Mouse (Mus musculus) c-Kit-negative CD71-positive TER-119-positive erythroid progenitor cells, embryonic 14.5 days (primary cell): ENCODE data around the gene Rbpj.

Experiments
- DNase-seq: peaks from one replicate; pipeline ENCODE4 v3.0.0-alpha.2; 2013; ENCODE audit warnings: low read depth, low spot score

The Rbpj gene

DNA sequence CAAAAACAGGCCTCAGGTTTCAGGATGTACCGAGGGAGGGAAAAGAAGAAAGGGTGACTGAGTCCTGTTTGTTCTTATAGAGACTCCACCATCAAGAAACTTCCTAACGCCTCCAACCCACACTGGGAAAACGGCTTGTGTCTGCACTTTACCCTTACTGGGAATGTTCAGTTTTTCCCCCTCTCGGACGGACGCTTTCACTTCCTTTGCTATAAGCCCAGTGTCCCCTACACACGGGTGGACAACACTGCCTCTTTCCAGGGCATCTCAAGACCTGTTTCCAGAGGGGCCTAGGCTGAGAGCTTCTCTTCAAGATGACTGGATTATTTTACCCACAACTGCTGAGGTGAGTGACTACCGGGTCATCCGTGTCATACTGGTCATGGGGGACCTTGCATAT is at the start of gene Rbpj:
Gene Rbpj (plus strand): TSS at position 270 of the 400 bp plus-strand sequence.
- no peak for DNase-seq

DNA sequence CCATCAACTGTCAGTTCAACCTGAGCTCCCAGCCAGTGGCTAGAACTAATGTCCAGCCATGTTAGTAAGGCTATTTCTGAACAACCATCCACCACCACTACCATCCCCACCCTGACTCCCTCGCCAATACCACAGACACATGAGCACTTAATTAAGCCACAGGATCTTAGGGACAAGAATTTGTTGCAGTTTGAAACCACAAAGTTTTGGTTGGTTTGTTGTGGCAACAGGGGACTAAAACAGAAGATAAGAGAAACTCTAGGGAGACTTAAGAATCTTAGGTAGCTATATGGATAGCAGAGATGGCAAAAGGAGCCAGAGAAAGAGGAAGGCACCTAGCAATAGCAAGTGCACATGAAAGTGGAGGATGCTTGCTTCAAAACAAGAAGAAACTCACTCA is 45.2 kb upstream of the Rbpj start:
- no peak for DNase-seq

DNA sequence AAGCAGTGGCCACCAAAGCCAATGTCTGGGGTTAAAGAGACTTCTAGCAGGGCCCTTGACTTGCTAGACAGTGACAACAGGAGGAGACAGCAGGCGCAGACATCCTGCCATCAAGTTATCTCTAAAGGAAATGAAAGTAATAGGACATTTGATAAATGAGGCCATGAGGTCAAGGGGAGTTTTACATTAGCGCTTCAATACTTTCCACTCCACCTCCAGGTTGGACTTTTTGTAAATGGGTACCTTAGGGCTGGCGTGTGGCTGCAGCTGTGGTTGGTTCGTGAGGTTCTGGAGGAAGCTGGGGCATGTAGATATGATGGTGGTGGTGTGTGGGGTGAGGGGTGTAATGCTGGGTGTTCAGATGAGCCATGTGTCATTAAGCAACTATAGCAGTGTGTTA is 44.7 kb upstream of the Rbpj start:
- no peak for DNase-seq

DNA sequence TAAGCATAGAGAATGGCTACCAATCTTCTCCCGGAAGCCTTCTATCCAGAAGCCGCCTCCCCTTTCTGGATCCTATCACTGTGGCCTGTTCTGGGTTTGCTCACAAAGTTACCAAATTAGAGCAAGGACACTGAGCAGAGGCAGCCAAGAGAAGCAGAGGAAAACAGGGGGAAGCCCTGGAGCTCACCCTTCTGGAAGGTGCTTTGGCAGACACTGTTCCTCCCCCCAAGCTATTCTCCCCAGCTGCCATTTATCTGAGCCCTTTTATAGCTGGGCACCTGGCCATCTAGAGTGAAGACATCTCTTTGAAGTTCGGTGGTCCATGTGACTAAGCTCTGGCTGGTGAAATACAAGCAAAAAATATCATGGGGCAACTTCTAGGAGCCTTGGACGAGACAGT is 38.5 kb upstream of the Rbpj start:
- DNase-seq = no peak

DNA sequence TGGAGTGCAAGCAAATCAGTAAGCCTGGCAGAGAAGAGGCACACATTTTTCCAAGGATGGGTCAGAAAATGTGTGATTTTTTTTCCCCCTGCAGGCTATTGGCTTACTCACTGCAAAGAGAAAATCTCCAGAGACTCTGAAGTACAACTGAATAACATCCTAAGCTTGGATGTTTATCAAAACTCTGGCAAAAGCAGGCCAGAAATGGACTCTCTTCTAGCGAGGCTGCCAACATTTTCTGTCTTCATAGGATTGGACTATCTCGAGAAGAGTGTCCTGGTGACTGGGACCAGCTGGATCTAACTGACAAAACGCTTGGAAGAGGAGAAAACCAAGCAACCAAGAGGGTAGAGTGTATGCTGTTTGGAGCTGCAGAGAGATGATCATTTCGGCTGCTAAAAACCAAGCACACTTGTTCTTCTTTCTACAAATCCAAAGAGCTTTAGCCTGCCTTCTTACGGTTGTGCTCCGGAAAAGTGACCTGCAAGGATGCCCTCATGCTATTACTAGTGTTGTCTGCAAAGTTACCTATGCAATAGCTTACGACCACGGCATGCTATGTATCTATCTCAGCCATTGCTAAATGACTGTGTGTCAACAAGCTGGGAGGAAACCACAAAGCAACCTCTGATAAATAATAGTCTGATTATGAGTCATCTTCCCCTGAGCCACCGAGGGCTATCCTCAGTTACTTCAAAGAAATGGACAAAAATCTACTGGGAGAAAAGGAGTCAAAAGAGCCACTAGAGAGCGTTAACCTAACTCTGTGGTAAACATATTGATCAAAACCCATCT is 36.1 kb upstream of the Rbpj start:
- DNase-seq = no peak

DNA sequence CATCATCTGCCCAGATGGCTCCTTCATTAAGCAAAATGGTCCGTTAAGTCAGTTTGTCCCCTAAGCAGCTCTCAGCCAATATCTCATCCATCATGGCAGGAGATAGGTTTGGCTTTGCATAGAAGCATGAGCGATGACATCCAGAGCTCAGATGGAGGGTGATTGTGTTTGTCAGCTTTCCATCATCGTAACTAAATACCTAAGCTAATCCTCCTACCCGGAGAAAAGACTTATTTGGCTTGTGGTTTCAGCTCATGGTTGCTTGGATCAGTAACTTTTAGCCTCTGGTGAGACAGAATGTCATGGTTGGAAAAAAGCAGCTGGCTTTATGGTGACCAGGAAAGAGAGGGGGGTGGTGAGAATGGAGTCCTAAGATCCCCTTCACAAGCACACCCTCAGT is 33.5 kb upstream of the Rbpj start:
- DNase-seq = no peak

DNA sequence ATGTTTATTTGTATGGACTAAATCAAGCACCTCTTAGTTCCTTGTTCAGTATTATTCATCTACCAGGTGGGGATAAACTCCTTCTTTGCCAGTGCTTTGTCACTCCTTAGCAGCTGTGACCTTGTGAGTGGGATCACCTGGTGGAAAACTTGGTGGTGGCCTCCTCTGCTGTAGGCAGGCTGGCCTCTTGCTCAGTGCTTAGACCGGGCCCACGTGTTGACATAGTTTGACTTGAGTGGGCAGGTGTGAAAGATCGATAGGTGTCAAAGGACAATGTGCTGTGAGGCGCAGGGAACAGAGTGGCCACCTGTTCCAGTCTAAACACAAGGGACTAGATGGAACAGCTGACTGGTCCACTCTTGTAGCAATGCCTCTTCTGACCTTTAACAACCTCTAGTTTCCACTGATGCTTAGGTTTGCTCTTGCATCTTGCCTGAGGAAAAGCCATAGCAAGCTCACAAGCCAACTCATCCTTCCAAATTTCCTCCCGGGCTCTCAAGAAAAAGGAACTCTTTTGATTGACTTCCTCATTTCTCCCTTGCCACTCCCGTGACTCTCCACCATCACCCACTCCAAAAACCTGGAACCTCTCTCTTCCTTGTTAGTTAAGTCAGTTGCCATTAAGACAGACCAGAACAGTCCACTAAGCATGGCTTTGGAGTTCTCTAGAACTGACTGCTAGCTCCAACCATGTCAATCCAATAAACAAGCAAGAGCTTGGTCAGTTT is 28.9 kb upstream of the Rbpj start:
- DNase-seq = no peak

DNA sequence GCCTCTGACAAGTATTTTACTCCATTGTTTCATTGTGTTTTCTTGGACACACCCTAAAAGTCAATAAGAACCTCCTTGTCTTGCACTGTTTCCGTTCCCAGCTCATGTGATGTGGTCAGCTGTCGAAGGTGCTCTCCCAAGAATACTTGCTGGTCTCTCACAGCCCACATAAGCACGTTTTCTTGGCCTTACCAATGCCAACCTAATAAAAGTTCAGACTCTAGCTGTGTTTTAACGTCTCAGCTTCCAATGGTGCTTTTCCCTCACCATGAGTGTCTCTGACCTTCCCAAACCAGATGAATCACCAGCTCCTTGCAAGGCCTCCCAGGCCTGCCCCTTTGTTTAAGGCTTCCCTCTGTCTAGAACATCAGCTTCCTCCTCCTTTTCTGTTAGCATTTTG is 28.2 kb upstream of the Rbpj start:
- DNase-seq = no peak

DNA sequence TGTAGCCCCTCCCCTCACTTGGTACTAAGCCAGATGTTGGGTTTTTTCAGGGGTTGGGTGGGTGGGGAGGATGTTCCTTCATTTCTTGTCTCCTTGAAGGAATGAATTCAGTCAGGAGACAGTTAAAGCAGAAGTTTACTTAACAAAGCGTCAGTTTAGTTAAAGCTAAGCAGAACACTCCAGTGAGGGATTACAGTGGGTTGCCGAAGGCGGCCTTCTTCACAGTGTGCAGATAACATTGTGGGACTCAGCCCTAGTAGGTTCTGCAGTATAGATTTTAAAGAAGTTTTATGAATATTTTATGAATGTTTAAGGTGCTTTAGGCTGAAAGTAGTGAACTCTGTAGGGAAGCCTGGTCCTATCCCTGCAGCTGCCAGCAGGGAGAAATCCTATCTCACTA is 27.7 kb upstream of the Rbpj start:
- DNase-seq = no peak

DNA sequence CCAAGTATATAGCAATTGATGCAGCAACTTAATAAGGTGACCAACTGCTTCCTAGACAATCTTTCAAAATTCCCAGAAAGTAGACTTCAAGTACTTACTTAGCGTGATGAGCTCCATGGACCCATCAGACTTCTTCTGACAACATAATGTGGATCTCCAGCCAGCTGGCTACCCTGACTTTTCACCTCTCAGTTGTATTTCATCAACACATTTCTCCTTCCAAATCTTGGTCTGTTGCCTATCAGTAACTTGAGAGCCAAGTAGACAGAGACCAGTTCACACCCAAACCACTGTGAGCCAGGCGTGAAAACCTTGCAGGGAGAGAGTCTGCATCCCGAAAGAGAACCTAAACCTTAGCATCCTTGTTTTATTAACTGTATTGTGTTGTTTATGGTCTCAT is 26.3 kb upstream of the Rbpj start:
- DNase-seq = no peak

DNA sequence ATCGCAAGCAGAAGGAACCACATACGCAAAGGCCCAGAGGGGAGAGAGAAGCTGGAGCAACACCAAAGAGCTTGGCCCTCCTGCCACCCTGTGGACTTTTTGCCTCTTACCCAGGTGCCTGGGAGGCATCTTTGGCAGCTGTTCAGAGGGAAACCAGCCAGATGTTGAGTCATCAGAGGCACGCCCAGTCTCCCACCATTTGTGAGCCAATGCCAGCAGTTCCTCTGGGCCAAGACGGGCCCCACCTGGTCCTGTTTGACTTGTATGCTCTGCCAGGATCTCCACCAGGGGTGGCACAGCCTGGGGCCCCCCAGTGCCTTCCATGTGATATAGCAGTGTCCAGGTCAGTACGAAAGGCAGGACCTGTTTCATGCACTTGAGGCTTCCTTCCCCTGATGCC is 21.9 kb upstream of the Rbpj start:
- no peak for DNase-seq

DNA sequence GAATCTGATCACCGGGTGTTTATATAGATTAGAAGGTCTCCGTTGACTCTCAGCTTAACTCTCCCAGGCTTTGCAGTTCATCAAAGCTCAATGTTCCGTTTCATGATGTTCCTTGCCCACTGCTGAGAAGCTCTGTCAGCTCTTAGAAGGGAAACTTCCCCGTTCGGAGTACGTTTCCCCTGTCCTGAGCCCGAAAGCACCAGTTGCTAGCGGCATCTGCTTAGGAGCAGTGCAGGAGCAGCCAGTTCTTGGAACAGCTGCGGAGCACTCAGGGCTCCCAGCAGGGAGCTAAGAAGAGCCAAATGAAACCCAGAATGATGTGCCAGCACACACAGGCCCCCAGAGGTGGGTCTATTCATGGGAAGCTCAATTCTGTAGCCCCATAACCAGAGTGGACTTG is 15.0 kb upstream of the Rbpj start:
- no peak for DNase-seq

DNA sequence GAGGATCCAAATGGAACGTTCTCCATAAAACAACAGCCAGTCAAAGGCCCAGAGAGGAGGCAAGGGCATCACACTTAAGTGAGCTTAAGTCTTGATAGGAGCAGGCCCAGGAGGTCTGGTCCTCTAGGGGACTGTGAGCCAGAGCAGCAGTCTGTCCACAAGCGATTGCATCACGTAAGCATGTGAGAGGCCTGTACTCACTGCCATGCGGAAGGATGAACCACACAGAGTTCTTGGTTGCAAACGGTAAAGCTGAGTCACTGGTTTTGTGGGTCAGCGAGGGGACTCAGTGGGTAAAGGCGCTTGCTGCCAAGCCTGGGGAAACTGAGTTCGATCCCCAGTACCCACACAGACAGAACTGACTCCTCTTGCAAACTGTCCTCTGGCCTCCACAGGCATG is 14.1 kb upstream of the Rbpj start:
- no peak for DNase-seq

DNA sequence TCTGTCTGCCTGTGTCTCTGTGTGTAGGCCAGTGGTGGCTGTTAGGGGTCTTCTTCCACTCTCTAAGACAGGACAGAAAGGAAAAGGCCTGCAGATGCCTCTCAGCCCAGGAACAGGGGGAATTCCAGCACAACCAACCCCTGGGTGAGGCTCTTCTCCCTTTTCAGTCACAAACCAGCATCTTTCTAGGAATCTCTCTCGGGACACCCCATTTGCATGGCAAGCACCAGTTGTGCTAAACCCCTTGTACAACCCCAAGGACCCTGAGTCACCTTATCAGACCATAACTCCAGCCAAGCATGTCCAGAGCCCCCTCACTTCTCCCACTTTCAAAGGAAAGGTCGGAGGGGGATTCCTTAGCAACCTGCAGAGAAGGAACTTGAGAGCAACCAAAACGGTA is 13.0 kb upstream of the Rbpj start:
- DNase-seq = no peak

DNA sequence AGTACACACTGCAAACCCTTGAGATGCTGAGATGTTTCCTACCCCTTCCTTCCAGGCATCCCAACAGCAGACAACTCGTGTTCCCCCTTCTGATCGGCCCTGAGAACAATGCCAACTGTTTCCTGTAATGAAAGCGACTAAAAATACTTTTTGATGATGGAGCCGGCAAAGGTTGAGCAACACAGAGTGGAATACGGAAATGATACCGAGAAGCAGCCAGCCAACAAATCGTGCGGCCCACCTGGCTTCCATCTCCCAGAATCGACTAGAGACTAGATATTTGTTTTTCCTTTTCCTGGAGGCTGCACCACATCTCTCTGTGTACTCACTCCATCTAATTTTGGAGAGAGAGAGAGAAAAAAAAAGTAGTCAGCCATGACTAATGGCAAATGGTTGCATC is 11.2 kb upstream of the Rbpj start:
- DNase-seq = no peak

DNA sequence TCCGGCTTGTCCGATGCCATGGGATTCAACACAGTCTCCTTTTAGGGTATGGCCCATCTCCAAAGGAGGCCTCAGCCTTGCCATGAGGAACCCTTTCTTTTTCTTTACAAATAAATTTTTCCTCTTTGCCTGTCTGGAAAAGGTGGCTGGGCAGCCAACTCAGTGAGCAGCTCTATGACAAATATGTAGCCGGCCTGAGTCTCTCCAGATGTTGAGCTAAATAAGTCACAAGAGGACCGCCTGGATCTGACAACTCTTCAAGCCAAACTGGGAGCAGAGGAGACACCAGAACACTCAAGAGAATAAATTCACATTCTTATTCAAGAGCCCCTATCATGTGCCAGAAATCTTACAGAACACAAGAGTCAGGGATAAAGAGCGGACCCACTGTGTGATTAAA is 10.5 kb upstream of the Rbpj start:
- DNase-seq = no peak

DNA sequence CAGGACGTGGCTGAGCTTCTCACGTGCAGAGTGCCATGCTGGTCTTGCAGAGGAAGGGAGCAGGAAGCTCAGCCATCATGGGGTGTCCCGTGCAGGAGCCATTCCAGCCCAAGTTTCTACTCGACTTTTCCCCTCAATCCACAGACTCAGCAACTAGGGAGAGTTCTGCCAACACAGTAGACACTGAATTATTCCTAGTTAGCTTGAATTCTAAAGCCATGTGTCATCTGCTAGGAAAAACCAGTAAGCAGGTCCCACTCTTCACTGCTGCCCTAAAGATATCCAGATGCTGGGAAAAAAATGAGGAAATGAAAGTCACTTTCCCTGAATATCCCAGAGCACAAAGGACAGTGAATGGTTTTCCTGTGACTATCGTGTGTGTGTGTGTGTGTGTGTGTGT is 5.8 kb upstream of the Rbpj start:
- no peak for DNase-seq

DNA sequence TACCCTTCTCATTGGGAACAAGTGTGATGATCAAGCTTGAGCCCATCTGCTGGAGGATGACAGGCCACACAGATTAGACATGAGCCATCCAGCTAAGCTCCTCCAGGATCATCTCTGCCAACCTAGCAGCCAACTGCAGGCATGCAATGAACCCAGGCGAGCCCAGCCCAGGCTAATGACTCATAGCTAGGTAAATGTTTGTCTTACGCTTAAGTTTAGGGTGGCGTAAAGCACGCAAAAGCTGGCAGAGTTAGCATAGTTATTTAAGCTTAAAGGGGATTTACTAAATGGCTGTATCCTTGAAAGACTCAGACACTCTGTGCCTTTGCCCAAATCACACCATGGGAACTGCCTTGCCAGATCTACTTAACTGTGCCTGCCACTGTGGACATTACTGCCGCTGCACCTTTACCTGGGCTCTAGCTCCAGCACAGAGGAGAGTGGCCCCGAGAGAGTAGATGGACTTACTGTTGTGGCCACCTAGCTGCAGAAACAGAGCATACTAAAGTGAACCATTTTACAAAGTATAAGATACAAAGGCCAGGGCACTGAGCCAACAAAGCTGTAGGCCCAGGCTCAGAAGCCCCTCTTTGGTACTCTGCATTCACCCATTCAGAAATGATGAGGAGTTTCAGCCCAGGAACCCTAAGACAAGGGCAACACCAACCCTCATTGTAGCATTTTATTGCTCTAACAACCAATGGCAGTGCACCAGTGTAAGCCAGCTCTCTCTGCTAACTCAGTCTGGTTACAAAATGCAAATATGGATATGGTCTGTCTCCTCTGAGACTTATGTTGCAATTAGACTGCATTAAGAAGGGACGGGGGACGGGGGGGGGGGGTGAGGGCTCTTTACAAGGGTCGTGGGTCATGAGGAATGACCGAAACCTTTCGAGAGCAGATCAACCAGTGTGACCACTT is 2.6 kb upstream of the Rbpj start:
- DNase-seq = no peak

DNA sequence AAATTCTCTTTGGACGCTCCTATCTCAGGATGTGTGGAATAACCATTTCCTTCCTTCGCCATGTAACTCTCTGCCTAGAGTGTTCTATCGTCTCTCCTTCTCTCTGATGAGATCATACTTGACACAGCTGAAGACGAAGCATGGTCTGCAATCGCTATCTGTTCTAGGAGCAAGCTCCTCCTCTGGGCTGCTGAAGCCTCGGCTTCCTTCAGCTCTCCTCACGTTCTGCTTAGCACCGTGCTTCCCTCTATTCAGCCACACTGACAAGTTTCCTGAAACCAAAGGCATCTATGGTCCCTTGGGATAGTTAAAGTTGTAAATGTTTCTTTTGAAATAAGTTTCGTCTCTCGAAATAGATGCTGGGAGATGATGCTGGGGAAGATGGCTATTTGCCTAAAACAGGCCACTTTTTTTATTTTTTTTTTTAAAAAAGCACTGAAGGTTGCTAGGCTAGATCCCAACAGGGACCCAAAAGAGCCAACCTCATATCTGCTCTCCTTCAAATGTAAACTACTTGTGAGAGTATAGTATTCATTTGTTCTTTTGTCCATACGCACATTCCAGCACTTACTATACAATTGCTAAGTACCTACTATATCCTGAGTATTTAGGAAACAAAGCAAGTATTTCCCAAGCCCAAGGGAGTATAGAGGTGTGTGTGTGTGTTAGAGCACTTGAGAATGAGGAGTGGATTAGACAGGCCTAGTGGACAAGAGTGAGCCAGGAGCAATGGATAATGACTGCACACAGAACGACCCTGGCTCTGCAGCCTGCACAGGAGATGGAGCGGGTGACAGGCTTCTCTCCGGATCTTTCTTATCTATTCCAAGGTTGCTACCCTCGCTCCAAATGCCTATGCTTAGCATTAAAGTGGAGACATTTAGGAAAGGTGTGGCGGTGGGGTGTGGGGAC is 726 bp downstream of the Rbpj start:
- no peak for DNase-seq

DNA sequence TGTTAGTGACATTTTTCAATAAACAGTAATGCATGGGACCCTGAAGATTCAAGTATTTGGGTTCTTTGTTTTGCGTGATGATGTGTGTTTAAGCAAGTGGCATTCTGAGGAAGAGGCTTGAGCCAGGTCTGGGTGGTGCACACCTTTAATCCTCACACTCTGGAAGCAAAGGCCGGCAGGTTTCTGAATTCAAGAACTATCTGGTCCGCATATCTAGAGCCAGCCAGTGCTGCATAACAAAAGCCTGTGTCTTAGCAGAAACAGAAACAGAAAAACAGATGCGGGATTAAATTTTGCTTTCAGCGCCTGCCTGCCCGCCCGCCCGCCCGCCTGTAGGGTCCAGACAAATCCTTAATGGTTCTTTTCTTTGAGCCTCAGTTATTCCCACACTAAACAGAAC is 1.6 kb downstream of the Rbpj start:
- no peak for DNase-seq

DNA sequence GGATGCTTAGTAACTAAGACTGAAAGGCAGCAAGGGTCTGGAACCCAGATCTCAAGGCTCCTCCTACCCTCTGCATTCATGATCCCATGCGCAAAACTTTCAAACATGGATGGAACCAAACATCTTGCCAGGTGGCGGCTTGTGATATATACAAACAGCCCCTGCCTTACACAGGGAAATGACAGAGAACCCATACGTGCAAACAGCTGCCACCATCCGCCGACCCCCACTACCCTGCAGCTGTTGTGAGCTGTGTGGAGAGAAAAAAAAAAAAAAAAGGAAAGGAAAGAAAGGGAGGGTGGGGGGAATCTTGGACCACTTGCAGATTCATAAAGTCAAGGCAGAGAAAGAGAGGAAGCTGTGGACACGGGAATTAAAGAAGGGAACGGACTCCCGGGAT is 2.4 kb downstream of the Rbpj start:
- no peak for DNase-seq
